Mouse (Mus musculus) erythroblast, embryonic 14.5 days (primary cell): ENCODE data around the gene Cyp2b23.

ENCODE experiments used
- GATA1 ChIP-seq: IDR thresholded peaks from 2 replicates; pipeline ENCODE4 v1.6.1; 2012; ENCODE audit warnings: low read length, inconsistent platforms, mixed read lengths
- TAL1 ChIP-seq: IDR thresholded peaks from 3 replicates; pipeline ENCODE4 v1.6.1; 2012; ENCODE audit warnings: low read length, inconsistent platforms, mixed read lengths

GRCm38 (mm10) chr7:26707061-26707460 is 20.8 kb upstream of the Cyp2b23 start:
- TF ChIP-seq GATA1 (no peak), TAL1 (no peak)
